Mouse (Mus musculus) limb, embryonic 11.5 days (tissue): Measurements from ENCODE around the gene Insl3. TPM values are rescaled to one million over a fixed set of nuclear protein-coding genes. Genes with fewer than 3 reads are reported as not detected.
"Not testable (repeated sequence)": the region's sequence is repeated elsewhere in the genome, so short reads cannot be mapped to it uniquely, and the experiment has no call there.

Experiments
- ATAC-seq: fragments of 200-750 bp; cut with Nextera tagmentation; 2 replicates; pipeline ENCODE4 v1.8.0; 2017; ENCODE audit warnings: low read depth; ENCODE audit not compliant: insufficient number of reproducible peaks, low FRiP score, low TSS enrichment
- DNase-seq: peaks from one replicate; pipeline ENCODE4 v3.0.0-alpha.2; 2015; ENCODE audit warnings: low spot score
- H3K27ac ChIP-seq: fragments of 300-500 bp; sonication (generic); replicated peaks from 2 replicates; pipeline ENCODE4 v1.5.1; 2014; ENCODE audit warnings: low read depth, mild to moderate bottlenecking, low read length
- H3K27me3 ChIP-seq: fragments of 300-500 bp; sonication (generic); 2 replicates; pipeline ENCODE4 v1.6.1; 2014; ENCODE audit warnings: mild to moderate bottlenecking, low read length, mixed read lengths; ENCODE audit not compliant: control insufficient read depth, insufficient read depth
- H3K36me3 ChIP-seq: fragments of 300-500 bp; sonication (generic); 2 replicates; pipeline ENCODE4 v1.6.1; 2014; ENCODE audit warnings: mild to moderate bottlenecking, low read length, moderate library complexity, mixed read lengths; ENCODE audit not compliant: control insufficient read depth, insufficient read depth
- H3K4me1 ChIP-seq: fragments of 300-500 bp; sonication (generic); 2 replicates; pipeline ENCODE4 v1.6.1; 2014; ENCODE audit warnings: low read length, mixed read lengths; ENCODE audit not compliant: control insufficient read depth, insufficient read depth
- H3K4me2 ChIP-seq: fragments of 300-500 bp; sonication (generic); 2 replicates; pipeline ENCODE4 v1.6.1; 2014; ENCODE audit warnings: low read depth, mild to moderate bottlenecking, moderate library complexity; ENCODE audit not compliant: severe bottlenecking
- H3K4me3 ChIP-seq: fragments of 300-500 bp; sonication (generic); 2 replicates; pipeline ENCODE4 v1.5.1; 2014; ENCODE audit warnings: low read depth, low read length
- H3K9ac ChIP-seq: fragments of 300-500 bp; sonication (generic); 2 replicates; pipeline ENCODE4 v1.6.1; 2014; ENCODE audit warnings: mild to moderate bottlenecking, low read length
- H3K9me3 ChIP-seq: fragments of 300-500 bp; sonication (generic); 2 replicates; pipeline ENCODE4 v1.6.1; 2016; ENCODE audit warnings: low read length; ENCODE audit not compliant: control insufficient read depth
- WGBS: fragments of 180-500 bp; shearing (Covaris S2); extraction: QIAGEN DNeasy Blood & Tissue Kit; methylation state at CpG from one replicate; pipeline ENCODE4 v1.1.7; 2014; 5-methylcytosine and 5-hydroxymethylcytosine counted together
- polyA plus RNA-seq: library from polyadenylated mRNA; unstranded; fragments of >200 nt; fragmentation: Nextera tagmentation; extraction: Ambion mirVana; gene quantifications from 2 replicates; pipeline ENCODE4 v1.2.1, GENCODE M21; 2014

Gene Insl3
- polyA plus RNA-seq, 1 experiment from 2014 or later: not detected

- H3K4me1 ChIP-seq: no peaks in the 10 kb centered on the region
- WGBS: 58% methylated on average over 3 of the region's 3 CpGs
These were observed 42.7 kb downstream of the Insl3 start for GRCm38 (mm10) chr8:71731652-71732230.

GRCm38 (mm10) chr8:71738316-71738715, 49.3 kb downstream of the Insl3 start:
- H3K4me3 ChIP-seq, H3K4me2 ChIP-seq, H3K27me3 ChIP-seq, H3K9ac ChIP-seq, H3K36me3 ChIP-seq, DNase-seq, ATAC-seq, H3K9me3 ChIP-seq, H3K4me1 ChIP-seq, H3K27ac ChIP-seq: not testable (repeated sequence)

More at GRCm38 (mm10) chr8:71731652-71732230, 42.7 kb downstream of the Insl3 start:
- ATAC-seq: no peak
- Histone ChIP-seq H3K27me3 (0 out of 2 replicates have a peak, but pooled peaks cover 7% of the 10 kb centered on the region), H3K9me3 (no peaks in the 10 kb centered on the region), H3K9ac (no peak overlapping the region), H3K36me3 (no peaks in the 10 kb centered on the region), H3K4me3 (no peak overlapping the region), H3K4me2 (no peak overlapping the region), H3K27ac (no peak overlapping the region)
- DNase-seq: peak; percentile 61

Other genes starting within 250 kb of the Insl3 start
- gene Abhd8, start 225.6 kb upstream of the Insl3 start, polyA plus RNA-seq: 38.7 and 43.4 TPM in 2 replicates
- 216 and 231 TPM in 2 replicates for gene Mrpl34, start 224.3 kb upstream of the Insl3 start, polyA plus RNA-seq
- 115 TPM in 2 replicates for gene Dda1, start 220.0 kb upstream of the Insl3 start, polyA plus RNA-seq
- gene Ano8, start 203.3 kb upstream of the Insl3 start, polyA plus RNA-seq: 3.0 and 4.2 TPM in 2 replicates
- gene Gtpbp3, start 201.1 kb upstream of the Insl3 start, polyA plus RNA-seq: 8.3 and 8.7 TPM in 2 replicates
- 57.9 and 58.2 TPM in 2 replicates for gene Plvap, start 177.5 kb upstream of the Insl3 start, polyA plus RNA-seq
- gene Ccdc194, start 163.5 kb upstream of the Insl3 start, polyA plus RNA-seq: 0.30 and 0.71 TPM in 2 replicates
- gene Bst2, start 151.8 kb upstream of the Insl3 start, polyA plus RNA-seq: 1.7 and 1.8 TPM in 2 replicates
- 66.5 and 74.2 TPM in 2 replicates for gene Mvb12a, start 146.3 kb upstream of the Insl3 start, polyA plus RNA-seq
- gene Tmem221, start 130.3 kb upstream of the Insl3 start, polyA plus RNA-seq: 0.27 TPM in 1 of 2 replicates, not detected in the other
- gene Nxnl1, start 122.6 kb upstream of the Insl3 start, polyA plus RNA-seq: not detected in 2 replicates
- gene Slc27a1, start 120.3 kb upstream of the Insl3 start, polyA plus RNA-seq: 16.7 and 18.0 TPM in 2 replicates
- 230 and 239 TPM in 2 replicates for gene Pgls, start 97.0 kb upstream of the Insl3 start, polyA plus RNA-seq
- 2.7 and 3.8 TPM in 2 replicates for gene Fam129c, start 91.6 kb upstream of the Insl3 start, polyA plus RNA-seq
- 46.6 and 49.8 TPM in 2 replicates for gene Colgalt1, start 78.2 kb upstream of the Insl3 start, polyA plus RNA-seq
- 0.50 and 0.59 TPM in 2 replicates for gene Unc13a, start 17.5 kb upstream of the Insl3 start, polyA plus RNA-seq
- gene Jak3, start 12.9 kb upstream of the Insl3 start, polyA plus RNA-seq: 1.4 and 2.5 TPM in 2 replicates
- gene B3gnt3, start 12.6 kb downstream of the Insl3 start, polyA plus RNA-seq: 0.35 and 0.61 TPM in 2 replicates
- 2.7 and 3.4 TPM in 2 replicates for gene Fcho1, start 36.5 kb downstream of the Insl3 start, polyA plus RNA-seq
- 4.2 and 4.5 TPM in 2 replicates for gene Zfp709, start 192.8 kb downstream of the Insl3 start, polyA plus RNA-seq
- 5.4 and 6.7 TPM in 2 replicates for gene Zfp882, start 219.4 kb downstream of the Insl3 start, polyA plus RNA-seq
- gene Zfp617, start 219.4 kb downstream of the Insl3 start, polyA plus RNA-seq: 34.0 and 39.2 TPM in 2 replicates